Mouse (Mus musculus): ENCODE measurements around the gene Nt5c2. TPM values are rescaled to one million over a fixed set of nuclear protein-coding genes. Genes with fewer than 3 reads are reported as not detected.
"Not testable (repeated sequence)": the region's sequence is repeated elsewhere in the genome, so short reads cannot be mapped to it uniquely, and the experiment has no call there.

Gene Nt5c2
- polyA plus RNA-seq, 1 experiment from 2014 or later = 102 TPM

- not testable (repeated sequence) for ATAC-seq (ENCODE audit: extremely low read depth, insufficient number of reproducible peaks, low FRiP score, low TSS enrichment); H3K27me3 ChIP-seq (replicated peaks); H3K4me3 ChIP-seq; H3K4me1 ChIP-seq; H3K9me3 ChIP-seq; H3K9ac ChIP-seq; H3K4me2 ChIP-seq; H3K36me3 ChIP-seq; H3K27ac ChIP-seq (replicated peaks)
- WGBS = 69% methylated on average over 3 of the region's 3 CpGs
Measured at GRCm38 (mm10) chr19:47000357-47000756, 14.6 kb downstream of the Nt5c2 start.

GRCm38 (mm10) chr19:46999753-47000152 is 15.2 kb downstream of the Nt5c2 start:
- no peak for ATAC-seq (ENCODE audit: extremely low read depth, insufficient number of reproducible peaks, low FRiP score, low TSS enrichment)
- no peak overlapping the region for H3K27ac ChIP-seq (replicated peaks)
- no peaks in the 10 kb centered on the region for H3K27me3 ChIP-seq (replicated peaks)
- no peak overlapping the region for H3K9ac ChIP-seq
- H3K4me3 ChIP-seq = no peak overlapping the region
- no peak overlapping the region for H3K4me2 ChIP-seq
- H3K9me3 ChIP-seq = no peaks in the 10 kb centered on the region
- no peaks in the 10 kb centered on the region for H3K4me1 ChIP-seq
- no peaks in the 10 kb centered on the region for H3K36me3 ChIP-seq
- WGBS = 60% methylated on average over 6 of the region's 6 CpGs

GRCm38 (mm10) chr19:46998953-46999352 is 16.0 kb downstream of the Nt5c2 start:
- no peaks in the 10 kb centered on the region for H3K36me3 ChIP-seq
- no peak for ATAC-seq (ENCODE audit: extremely low read depth, insufficient number of reproducible peaks, low FRiP score, low TSS enrichment)
- 66% methylated on average over 4 of the region's 4 CpGs for WGBS

GRCm38 (mm10) chr19:46998168-46998870 is 16.6 kb downstream of the Nt5c2 start:
- Histone ChIP-seq H3K27ac (replicated peaks) (no peak overlapping the region), H3K9me3 (no peaks in the 10 kb centered on the region), H3K4me3 (no peak overlapping the region), H3K4me1 (no peaks in the 10 kb centered on the region), H3K4me2 (no peak overlapping the region), H3K27me3 (replicated peaks) (no peaks in the 10 kb centered on the region), H3K9ac (no peak overlapping the region), H3K36me3 (no peaks in the 10 kb centered on the region)
- 67% methylated on average over 8 of the region's 8 CpGs for WGBS
- ATAC-seq (ENCODE audit: extremely low read depth, insufficient number of reproducible peaks, low FRiP score, low TSS enrichment) = no peak

More at GRCm38 (mm10) chr19:46998953-46999352, 16.0 kb downstream of the Nt5c2 start:
- no peak overlapping the region for H3K27ac ChIP-seq (replicated peaks)
- H3K9ac ChIP-seq = no peak overlapping the region
- H3K27me3 ChIP-seq (replicated peaks) = no peaks in the 10 kb centered on the region
- H3K9me3 ChIP-seq = no peaks in the 10 kb centered on the region
- H3K4me3 ChIP-seq = no peak overlapping the region
- H3K4me2 ChIP-seq = no peak overlapping the region
- no peaks in the 10 kb centered on the region for H3K4me1 ChIP-seq

- Histone ChIP-seq H3K27ac (replicated peaks) (no peak overlapping the region), H3K4me3 (no peak overlapping the region), H3K36me3 (no peaks in the 10 kb centered on the region), H3K4me1 (no peaks in the 10 kb centered on the region), H3K4me2 (no peak overlapping the region), H3K9ac (no peak overlapping the region), H3K9me3 (no peaks in the 10 kb centered on the region), H3K27me3 (replicated peaks) (no peaks in the 10 kb centered on the region)
- WGBS = 64% methylated on average over 9 of the region's 9 CpGs
- ATAC-seq (ENCODE audit: extremely low read depth, insufficient number of reproducible peaks, low FRiP score, low TSS enrichment) = no peak
Measured at GRCm38 (mm10) chr19:46996095-46996494, 18.9 kb downstream of the Nt5c2 start.

GRCm38 (mm10) chr19:46992329-46992728 is 22.6 kb downstream of the Nt5c2 start:
- not testable (repeated sequence) for H3K27me3 ChIP-seq (replicated peaks); H3K4me2 ChIP-seq; ATAC-seq (ENCODE audit: extremely low read depth, insufficient number of reproducible peaks, low FRiP score, low TSS enrichment); H3K9me3 ChIP-seq; H3K9ac ChIP-seq; H3K27ac ChIP-seq (replicated peaks); H3K4me3 ChIP-seq; H3K36me3 ChIP-seq
- H3K4me1 ChIP-seq = peaks cover 27% of the 10 kb centered on the region
- 61% methylated on average over 4 of the region's 4 CpGs for WGBS

- H3K27ac ChIP-seq (replicated peaks) = no peak overlapping the region
- no peaks in the 10 kb centered on the region for H3K27me3 ChIP-seq (replicated peaks)
- no peak overlapping the region for H3K4me2 ChIP-seq
- H3K4me3 ChIP-seq = no peak overlapping the region
- H3K9me3 ChIP-seq = no peaks in the 10 kb centered on the region
- 8% methylated on average over 5 of the region's 5 CpGs for WGBS
- no peak overlapping the region for H3K9ac ChIP-seq
- no peak for ATAC-seq (ENCODE audit: extremely low read depth, insufficient number of reproducible peaks, low FRiP score, low TSS enrichment)
- no peaks in the 10 kb centered on the region for H3K36me3 ChIP-seq
- H3K4me1 ChIP-seq = peaks cover 31% of the 10 kb centered on the region
Measured at GRCm38 (mm10) chr19:46991145-46991544, 23.8 kb downstream of the Nt5c2 start.

GRCm38 (mm10) chr19:46990625-46991024 is 24.3 kb downstream of the Nt5c2 start:
- not testable (repeated sequence) for H3K4me3 ChIP-seq; H3K27ac ChIP-seq (replicated peaks); H3K27me3 ChIP-seq (replicated peaks); H3K4me2 ChIP-seq; ATAC-seq (ENCODE audit: extremely low read depth, insufficient number of reproducible peaks, low FRiP score, low TSS enrichment); H3K9me3 ChIP-seq; H3K36me3 ChIP-seq; H3K9ac ChIP-seq
- H3K4me1 ChIP-seq = peaks cover 31% of the 10 kb centered on the region
- 82% methylated on average over 8 of the region's 8 CpGs for WGBS

- ATAC-seq (ENCODE audit: extremely low read depth, insufficient number of reproducible peaks, low FRiP score, low TSS enrichment) = no peak
- Histone ChIP-seq H3K27ac (replicated peaks) (no peak overlapping the region), H3K4me3 (no peak overlapping the region), H3K4me1 (peaks cover 31% of the 10 kb centered on the region), H3K4me2 (no peak overlapping the region), H3K27me3 (replicated peaks) (no peaks in the 10 kb centered on the region), H3K9ac (no peak overlapping the region), H3K36me3 (no peaks in the 10 kb centered on the region), H3K9me3 (no peaks in the 10 kb centered on the region)
- WGBS = 82% methylated on average over 3 of the region's 3 CpGs
Measured at GRCm38 (mm10) chr19:46990153-46990518, 24.8 kb downstream of the Nt5c2 start.

GRCm38 (mm10) chr19:46989479-46990152 is 25.3 kb downstream of the Nt5c2 start:
- no peak overlapping the region for H3K9ac ChIP-seq
- no peak overlapping the region for H3K4me2 ChIP-seq
- no peak for ATAC-seq (ENCODE audit: extremely low read depth, insufficient number of reproducible peaks, low FRiP score, low TSS enrichment)
- no peak overlapping the region for H3K27ac ChIP-seq (replicated peaks)
- no peaks in the 10 kb centered on the region for H3K27me3 ChIP-seq (replicated peaks)
- no peaks in the 10 kb centered on the region for H3K36me3 ChIP-seq
- WGBS = 71% methylated on average over 20 of the region's 20 CpGs
- H3K4me1 ChIP-seq = peaks cover 31% of the 10 kb centered on the region
- no peaks in the 10 kb centered on the region for H3K9me3 ChIP-seq
- H3K4me3 ChIP-seq = no peak overlapping the region

GRCm38 (mm10) chr19:46988231-46989087 is 26.5 kb downstream of the Nt5c2 start:
- WGBS = 66% methylated on average over 16 of the region's 16 CpGs
- H3K9ac ChIP-seq = peak overlapping the region; percentile 20; the same call in 1 of the 2 replicates
- peak overlapping the region; percentile 32 for H3K4me2 ChIP-seq
- H3K4me3 ChIP-seq = no peak overlapping the region; the same call in 1 of the 2 replicates
- ATAC-seq (ENCODE audit: extremely low read depth, insufficient number of reproducible peaks, low FRiP score, low TSS enrichment) = peak; percentile 39; the same call in 1 of the 2 replicates
- no peaks in the 10 kb centered on the region for H3K36me3 ChIP-seq
- no peaks in the 10 kb centered on the region for H3K9me3 ChIP-seq
- peaks cover 38% of the 10 kb centered on the region for H3K4me1 ChIP-seq
- H3K27ac ChIP-seq (replicated peaks) = peak overlapping the region; percentile 13; the same call in 1 of the 2 replicates
- no peaks in the 10 kb centered on the region for H3K27me3 ChIP-seq (replicated peaks)
